ENCODE assay signal across 15 mouse cellular contexts in genomic region chr10:14460252-14460932, GRCm38 (mm10).
DNase-seq lines count a peak whose midpoint lies in the region; ATAC-seq and TF ChIP-seq lines count a peak whose summit lies in the region.
"Had no signal": no experiment of that assay in that cellular context is flagged by ENCODE, and none has a peak within 500 bp of the region (broad histone marks: within the 10 kb centered on the region; RNA-seq: fewer than 3 reads in every experiment).

No protein-coding gene starts in this region.

- WGBS in heart, embryonic 14.5 days, result 24% methylated on average over 5 of the region's 5 CpGs
- WGBS in lung, embryonic 14.5 days, result 45% methylated on average over 5 of the region's 5 CpGs

- H3K9ac ChIP-seq in heart, embryonic 14.5 days (ENCODE audit: low read length), result no peak overlapping the region
- H3K9ac ChIP-seq in lung, embryonic 14.5 days, result no peak overlapping the region
- H3K9ac ChIP-seq in CH12.LX (ENCODE audit: insufficient read depth, low read depth), result no peak overlapping the region
- H3K9ac ChIP-seq: forebrain, postnatal 0 days had no signal

- H3K79me2 ChIP-seq in CH12.LX (replicated peaks; ENCODE audit: control insufficient read depth, extremely low read depth, insufficient read depth, poor library complexity, severe bottlenecking), result no peaks in the 10 kb centered on the region

- no peaks in the 10 kb centered on the region for H3K27me3 ChIP-seq in heart, embryonic 14.5 days (ENCODE audit: control insufficient read depth, insufficient read depth, low read length)
- H3K27me3 ChIP-seq in lung, embryonic 14.5 days (ENCODE audit: insufficient read depth, low read length), result no peaks in the 10 kb centered on the region
- no peaks in the 10 kb centered on the region for H3K27me3 ChIP-seq in CH12.LX (replicated peaks)
- H3K27me3 ChIP-seq: megakaryocyte, embryonic 14.5 days had no signal

- peak; percentile 80 for ATAC-seq in heart, embryonic 14.5 days (ENCODE audit: insufficient number of reproducible peaks, insufficient read depth, low FRiP score, low read depth)
- ATAC-seq in lung, embryonic 14.5 days (ENCODE audit: insufficient read depth), result peak; percentile 88
- ATAC-seq in hematopoietic stem cell, adult 5-6 weeks (replicated peaks in 1 of 2; ENCODE audit: insufficient read depth in 1 of 2, low FRiP score in 2 of 2, low TSS enrichment in 1 of 2, low read depth in 1 of 2, poor library complexity in 2 of 2, severe bottlenecking in 2 of 2), result peak; percentile 29 to 49; a peak in 1 of 4 replicates
- ATAC-seq: forebrain, postnatal 0 days had no signal

- TF ChIP-seq CTCF in lung, embryonic 14.5 days (IDR thresholded peaks at IDR 0.05; ENCODE audit: low read depth), result no peak
- no peak for TF ChIP-seq CTCF in CH12.LX (conservative IDR thresholded peaks at IDR 0.05 in 1 of 2, IDR thresholded peaks at IDR 0.05 in 1 of 2; ENCODE audit: low read depth in 2 of 2, low read length in 2 of 2)

- TF ChIP-seq RAD21 in CH12.LX (IDR thresholded peaks at IDR 0.05; ENCODE audit: low read depth, low read length), result no peak

- H3K4me3 ChIP-seq in heart, embryonic 14.5 days (ENCODE audit: control insufficient read depth in 1 of 2, insufficient read depth in 1 of 2, low read depth in 1 of 2, low read length in 2 of 2), result no peak overlapping the region
- H3K4me3 ChIP-seq in lung, embryonic 14.5 days (ENCODE audit: low read depth, low read length), result no peak overlapping the region
- H3K4me3 ChIP-seq in CH12.LX (replicated peaks in 1 of 3; ENCODE audit: low read depth in 2 of 3, low read length in 2 of 3, poor library complexity in 1 of 3), result no peak overlapping the region
- H3K4me3 ChIP-seq: layer of hippocampus, adult 2 months; left cerebral cortex, adult 2 months; megakaryocyte, embryonic 14.5 days had no signal

- H3K27ac ChIP-seq in heart, embryonic 14.5 days (replicated peaks in 1 of 2; ENCODE audit: control insufficient read depth in 1 of 2, insufficient read depth in 1 of 2, low read depth in 2 of 2, low read length in 2 of 2), result peak overlapping the region; percentile 60 to 64
- H3K27ac ChIP-seq in lung, embryonic 14.5 days (ENCODE audit: low read depth), result peak overlapping the region; percentile 72; the same call in 1 of the 2 replicates
- no peak overlapping the region for H3K27ac ChIP-seq in CH12.LX (ENCODE audit: insufficient read depth, low read depth)
- H3K27ac ChIP-seq: layer of hippocampus, adult 2 months; left cerebral cortex, adult 2 months had no signal

- dilution Hi-C loops in CH12.LX (cut with MboI; ENCODE audit: extremely low pct_ligation_motif_present, extremely low pct_unique_long_range_greater_than_20kb, low sequenced_read_pairs), result no loop called here

- no peak for TF ChIP-seq EP300 in CH12.LX (IDR thresholded peaks at IDR 0.05; ENCODE audit: low read length)

- in situ Hi-C loops in CH12.LX (cut with MboI; ENCODE audit: low pct_ligation_motif_present, low pct_unique_long_range_greater_than_20kb, low sequenced_read_pairs), result no loop called here

- no peaks in the 10 kb centered on the region for H3K9me3 ChIP-seq in heart, embryonic 14.5 days (ENCODE audit: control insufficient read depth, low read length)
- H3K9me3 ChIP-seq in lung, embryonic 14.5 days (ENCODE audit: low read depth, low read length), result no peaks in the 10 kb centered on the region
- no peaks in the 10 kb centered on the region for H3K9me3 ChIP-seq in CH12.LX (replicated peaks; ENCODE audit: low read length)
- H3K9me3 ChIP-seq: megakaryocyte, embryonic 14.5 days had no signal

- no peak for TF ChIP-seq POLR2A in CH12.LX (IDR thresholded peaks at IDR 0.05; ENCODE audit: low read depth, low read length)

- no peak overlapping the region for H3K4me2 ChIP-seq in heart, embryonic 14.5 days (ENCODE audit: low read length)
- H3K4me2 ChIP-seq in lung, embryonic 14.5 days, result no peak overlapping the region
- H3K4me2 ChIP-seq in CH12.LX (ENCODE audit: insufficient read depth, low read depth, poor library complexity, severe bottlenecking), result 0 out of 2 replicates have a peak overlapping the region, but pooled peaks have one; percentile 19

- DNase-seq in heart, postnatal 4 days, result no peak
- no peak for DNase-seq in lung, embryonic 14.5 days
- no peak for DNase-seq in lung, adult 18-20 months
- DNase-seq in CH12.LX (ENCODE audit: extremely low read depth), result no peak
- DNase-seq in adrenal gland, postnatal 14 days, result no peak
- DNase-seq in Muller cell, postnatal 12 days (ENCODE audit: inconsistent ontology term), result no peak
- DNase-seq: cerebellum, adult 8-10 months; forebrain, postnatal 0 days; gastrocnemius, postnatal 14 days; spleen, adult 18-20 months had no signal

- peaks cover 5 to 26% of the 10 kb centered on the region in 2 experiments for H3K4me1 ChIP-seq in heart, embryonic 14.5 days (ENCODE audit: control insufficient read depth in 2 of 2, insufficient read depth in 2 of 2, low read length in 2 of 2)
- peaks cover 5% of the 10 kb centered on the region; the same call in 1 of the 2 replicates for H3K4me1 ChIP-seq in lung, embryonic 14.5 days (ENCODE audit: insufficient read depth)
- peaks cover 0 to 10% of the 10 kb centered on the region in 2 experiments; a peak in 2 of 4 replicates for H3K4me1 ChIP-seq in CH12.LX (ENCODE audit: control insufficient read depth in 1 of 2, insufficient read depth in 2 of 2)
- H3K4me1 ChIP-seq: megakaryocyte, embryonic 14.5 days had no signal

- H3K36me3 ChIP-seq in heart, embryonic 14.5 days (ENCODE audit: control insufficient read depth, insufficient read depth, low read length), result no peaks in the 10 kb centered on the region
- H3K36me3 ChIP-seq in lung, embryonic 14.5 days (ENCODE audit: insufficient read depth), result no peaks in the 10 kb centered on the region
- no peaks in the 10 kb centered on the region for H3K36me3 ChIP-seq in CH12.LX (replicated peaks in 1 of 2; ENCODE audit: control insufficient read depth in 1 of 2, insufficient read depth in 1 of 2, low read length in 1 of 2)

TF ChIP-seq in CH12.LX, 34 proteins besides CTCF, POLR2A, EP300 and RAD21:
- TF ChIP-seq NELFE (IDR thresholded peaks at IDR 0.05; ENCODE audit: low read depth, low read length), result no peak
- TF ChIP-seq ZC3H11A (IDR thresholded peaks at IDR 0.05; ENCODE audit: low read depth, low read length), result no peak
- TF ChIP-seq JUND (conservative IDR thresholded peaks at IDR 0.05; ENCODE audit: low read depth, low read length), result no peak
- no peak for TF ChIP-seq GABPA (IDR thresholded peaks at IDR 0.05; ENCODE audit: insufficient replicate concordance, low read depth, low read length)
- TF ChIP-seq IRF4 (IDR thresholded peaks at IDR 0.05; ENCODE audit: low read depth, low read length), result no peak
